Mouse (Mus musculus) layer of hippocampus, adult 9-10 months (tissue): ENCODE results near the gene Frmd4a.

ENCODE experiments used
- DNase-seq: peaks from one replicate; pipeline ENCODE4 v3.0.0; 2022; ENCODE audit warnings: low spot score

The Frmd4a gene

DNA sequence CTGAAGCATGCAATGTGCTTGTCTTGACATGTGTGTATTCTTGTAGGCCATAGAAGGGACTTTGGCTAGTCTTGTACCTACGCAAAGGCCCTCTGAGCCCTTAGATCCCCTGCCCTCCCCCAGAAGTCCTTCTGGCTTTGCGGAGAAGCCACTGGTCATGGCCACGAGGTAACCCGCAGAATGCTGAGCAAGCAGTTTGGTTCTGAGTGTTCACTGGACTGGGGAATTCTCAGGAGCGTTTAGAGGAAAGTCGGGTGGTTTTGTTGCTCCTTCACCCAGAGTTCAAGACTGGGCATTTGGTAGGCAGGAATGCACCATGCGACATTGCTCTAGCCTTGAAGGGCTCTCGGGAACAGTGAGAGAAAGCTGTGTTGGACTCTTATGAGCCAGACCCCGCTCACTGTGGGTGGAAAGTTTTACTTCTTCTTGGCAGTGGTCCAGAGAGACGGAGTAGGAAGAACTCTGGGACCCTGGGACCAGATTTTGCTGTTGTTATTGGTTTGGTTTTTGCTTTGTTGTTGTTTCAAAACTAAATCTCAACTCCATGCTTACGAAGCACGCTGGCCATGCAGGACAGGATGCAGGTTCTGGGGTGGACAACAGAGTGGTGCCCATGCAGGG lies 432.5 kb downstream of the Frmd4a start:
- no peak for DNase-seq

GRCm38 (mm10) chr2:4452590-4453400 lies 435.3 kb downstream of the Frmd4a start:
- DNase-seq = no peak

DNA sequence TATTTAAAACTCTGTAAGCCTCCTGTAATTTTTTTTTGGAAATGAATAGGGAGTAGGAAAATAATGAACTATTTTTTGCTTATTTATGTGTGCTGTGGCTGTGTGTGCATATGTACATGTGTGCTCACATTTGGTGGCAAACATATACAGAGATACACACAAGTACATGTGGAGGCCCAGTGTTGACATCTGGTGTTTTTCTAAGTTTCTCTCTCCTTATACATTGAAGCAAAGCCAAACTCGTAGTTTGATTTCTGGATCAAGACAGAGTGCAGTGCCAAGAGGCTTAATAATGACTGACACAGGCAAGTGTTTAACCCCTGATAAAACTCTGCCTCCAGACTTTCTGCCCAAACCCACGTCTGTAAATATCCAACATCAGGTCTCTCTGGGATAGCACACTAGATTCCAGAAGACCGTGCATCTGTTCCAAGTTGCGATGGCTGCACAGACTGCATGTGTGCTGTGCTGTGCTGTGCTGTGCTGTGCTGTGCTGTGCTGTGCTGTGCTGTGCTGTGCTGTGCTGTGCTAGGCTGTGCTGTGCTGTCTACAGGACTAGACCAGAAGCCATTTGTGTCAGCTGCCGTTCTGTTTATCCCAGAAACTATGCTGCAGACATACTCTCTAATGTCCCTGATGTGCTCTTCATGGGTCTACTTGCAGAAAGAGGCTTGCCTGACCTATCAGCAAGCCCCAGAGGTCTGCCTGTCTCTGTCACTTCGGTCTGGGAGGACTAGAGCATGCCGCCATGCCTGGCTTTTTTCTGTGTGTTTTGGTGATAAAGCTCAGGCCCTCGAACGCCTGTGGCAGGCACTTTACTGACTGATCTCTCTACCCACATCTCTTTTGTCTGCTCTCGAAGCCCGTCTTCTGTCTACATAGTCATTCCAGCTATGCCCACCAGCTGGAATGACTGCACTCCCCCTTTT lies 437.8 kb downstream of the Frmd4a start:
- DNase-seq = no peak

- no peak for DNase-seq
Measured at GRCm38 (mm10) chr2:4460897-4461296, 443.4 kb downstream of the Frmd4a start.

DNA sequence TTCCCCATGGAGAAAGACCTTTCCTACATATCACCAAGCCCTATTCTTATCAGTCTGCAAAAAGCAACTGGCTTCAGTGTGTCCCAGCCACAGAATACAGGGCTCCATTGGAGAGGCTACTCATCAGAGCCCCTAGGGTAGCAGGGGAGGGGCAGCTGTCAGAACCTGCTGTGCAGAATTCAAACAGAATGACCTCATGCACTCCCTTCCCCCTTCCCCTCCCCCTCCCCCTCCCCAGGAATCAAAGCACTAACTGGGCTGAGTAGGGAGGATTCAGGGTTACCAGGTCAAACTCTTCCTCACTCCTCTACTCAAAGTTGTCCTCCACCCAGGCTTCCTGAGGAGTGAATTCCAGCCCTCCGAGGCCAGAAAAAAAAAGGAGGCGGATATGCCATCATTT lies 444.0 kb downstream of the Frmd4a start:
- DNase-seq = no peak

DNA sequence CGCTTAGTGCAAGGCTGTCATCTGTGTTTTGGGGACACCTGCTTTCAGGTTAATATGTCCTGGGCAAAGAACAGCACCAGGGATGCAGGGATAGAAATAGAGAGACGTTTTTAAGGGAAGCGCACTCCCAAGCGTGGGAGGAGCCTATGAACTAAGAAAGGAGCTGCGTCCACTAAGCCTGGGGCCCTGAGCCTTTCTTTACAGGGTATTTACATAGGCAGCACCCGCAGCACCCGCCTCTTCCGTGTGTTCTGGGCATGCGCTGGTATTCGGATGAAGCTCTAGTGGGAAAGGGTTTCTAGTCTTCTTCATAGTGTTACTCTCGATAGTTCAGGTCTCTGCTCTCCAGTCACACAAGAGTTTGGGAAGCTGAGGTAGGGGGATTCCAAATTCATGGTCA lies 445.0 kb downstream of the Frmd4a start:
- no peak for DNase-seq

GRCm38 (mm10) chr2:4466084-4466483 lies 448.6 kb downstream of the Frmd4a start:
- no peak for DNase-seq

DNA sequence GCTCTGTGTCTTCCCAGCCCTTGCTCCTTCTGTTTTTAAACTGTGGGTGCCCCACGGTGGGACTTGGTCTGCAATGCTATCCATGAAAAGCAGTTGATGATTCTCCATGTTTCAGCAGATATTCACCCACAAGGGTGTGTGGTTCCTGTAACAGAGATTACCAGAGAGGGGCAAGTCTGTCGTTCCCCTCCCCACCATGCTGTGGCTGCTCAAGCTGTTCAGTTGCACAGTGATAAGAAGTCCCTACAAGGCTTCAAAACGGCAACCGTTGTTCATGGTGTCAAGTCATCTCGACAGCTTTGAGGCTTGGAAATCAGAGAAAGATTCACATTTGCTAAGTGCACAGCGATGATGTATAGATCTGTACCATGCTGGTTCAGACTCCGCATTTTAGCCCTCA lies 449.8 kb downstream of the Frmd4a start:
- no peak for DNase-seq

- DNase-seq = no peak
Measured at GRCm38 (mm10) chr2:4472760-4473480, 455.4 kb downstream of the Frmd4a start.

- no peak for DNase-seq
Measured at GRCm38 (mm10) chr2:4473866-4474538, 456.5 kb downstream of the Frmd4a start.

GRCm38 (mm10) chr2:4474539-4474937 lies 457.0 kb downstream of the Frmd4a start:
- DNase-seq = no peak

GRCm38 (mm10) chr2:4475991-4476390 lies 458.5 kb downstream of the Frmd4a start:
- no peak for DNase-seq

DNA sequence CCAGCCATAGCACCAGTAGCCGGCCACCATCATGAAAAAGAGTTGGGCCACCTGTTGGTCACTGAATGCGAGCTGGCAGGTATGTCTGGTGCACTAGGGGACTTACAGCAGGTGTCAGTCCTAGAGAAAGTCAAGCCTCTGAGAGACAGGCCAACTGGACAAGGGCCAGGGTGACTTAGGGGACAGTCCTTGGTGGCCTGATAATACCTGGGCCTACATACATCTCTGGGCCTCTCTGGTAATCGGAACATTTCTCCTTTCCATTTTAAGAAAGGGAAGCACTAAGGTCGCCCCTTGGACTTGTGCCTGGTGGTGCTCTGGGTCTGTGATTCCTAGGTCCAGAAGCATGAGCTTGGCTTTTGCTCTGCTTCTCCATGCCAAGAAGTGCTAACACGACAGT lies 459.1 kb downstream of the Frmd4a start:
- DNase-seq = no peak

DNA sequence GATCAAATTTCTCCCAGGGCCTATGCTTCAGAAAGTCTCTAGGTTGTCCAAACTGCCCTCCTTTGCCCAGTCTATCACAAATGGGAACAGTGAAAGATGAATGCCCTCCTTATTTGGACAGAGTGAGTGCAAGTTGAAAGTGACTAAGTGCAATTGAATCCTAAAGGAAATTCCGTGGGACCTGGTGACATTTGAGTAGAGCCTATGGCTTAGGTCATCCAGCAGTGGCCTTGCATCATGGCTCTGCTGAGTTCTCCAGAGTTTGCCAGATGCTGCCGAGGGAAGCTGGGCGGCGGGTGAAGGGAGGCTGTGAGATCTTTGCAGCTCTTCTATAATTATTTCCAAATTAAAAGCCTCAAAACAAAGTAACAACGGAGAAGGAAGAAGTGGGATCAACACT lies 459.8 kb downstream of the Frmd4a start:
- no peak for DNase-seq

DNA sequence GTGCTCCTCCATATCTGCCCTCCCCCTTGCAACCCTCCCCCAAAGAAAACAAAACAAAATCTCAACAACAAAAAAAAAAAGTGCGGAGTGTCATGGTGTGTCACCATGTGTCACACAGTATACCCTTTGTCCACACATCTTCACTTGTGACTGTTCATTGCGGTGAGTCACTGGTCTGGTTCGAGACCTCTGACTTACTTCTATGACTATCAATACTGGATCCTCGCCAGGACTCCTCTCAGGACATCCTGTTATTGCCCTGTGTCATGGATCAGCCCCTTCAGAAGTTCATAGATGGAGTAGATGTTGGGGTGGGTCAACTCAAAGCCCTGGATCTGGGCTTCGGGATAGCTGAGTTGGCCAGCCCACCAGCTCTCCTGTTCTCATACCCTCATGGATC lies 462.7 kb downstream of the Frmd4a start:
- no peak for DNase-seq

DNA sequence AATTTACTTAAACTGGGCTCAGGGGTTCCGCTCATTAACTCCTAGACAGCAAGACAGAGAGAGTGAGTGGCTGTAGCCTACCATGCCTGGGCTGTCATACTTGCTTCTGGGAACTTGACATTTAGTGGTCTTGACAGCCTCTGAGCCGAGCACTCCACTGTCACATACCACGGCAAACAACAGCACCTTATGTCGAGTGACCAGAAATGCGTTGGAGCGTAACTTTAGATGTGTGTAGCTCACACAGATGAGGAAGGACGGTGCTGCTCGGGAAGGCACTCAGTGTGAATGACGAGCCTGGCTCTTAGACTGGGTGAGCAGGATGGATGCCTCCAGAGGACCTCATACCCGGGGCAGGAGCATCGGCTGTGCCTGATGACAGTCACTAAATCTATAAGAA lies 463.6 kb downstream of the Frmd4a start:
- no peak for DNase-seq

- no peak for DNase-seq
Measured at GRCm38 (mm10) chr2:4486185-4486584, 468.7 kb downstream of the Frmd4a start.

DNA sequence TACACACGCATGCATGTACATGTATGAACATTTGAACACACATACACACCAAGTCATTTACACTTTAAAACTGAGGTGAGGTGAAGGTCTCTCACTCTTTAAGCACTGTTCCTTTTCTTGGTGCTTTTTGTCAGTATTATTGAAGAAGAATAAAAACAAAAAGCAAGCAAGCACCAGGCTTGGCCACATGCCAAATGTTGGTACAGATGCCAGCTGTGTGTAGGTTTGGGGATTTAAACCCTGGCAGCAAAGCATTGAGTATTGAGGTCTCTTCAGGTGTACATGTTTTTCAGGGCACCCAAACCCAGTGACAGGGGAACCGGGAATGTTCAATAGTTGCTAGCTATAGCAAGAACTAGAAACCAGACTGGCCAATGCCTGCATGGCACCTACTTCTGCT lies 469.8 kb downstream of the Frmd4a start:
- no peak for DNase-seq

DNA sequence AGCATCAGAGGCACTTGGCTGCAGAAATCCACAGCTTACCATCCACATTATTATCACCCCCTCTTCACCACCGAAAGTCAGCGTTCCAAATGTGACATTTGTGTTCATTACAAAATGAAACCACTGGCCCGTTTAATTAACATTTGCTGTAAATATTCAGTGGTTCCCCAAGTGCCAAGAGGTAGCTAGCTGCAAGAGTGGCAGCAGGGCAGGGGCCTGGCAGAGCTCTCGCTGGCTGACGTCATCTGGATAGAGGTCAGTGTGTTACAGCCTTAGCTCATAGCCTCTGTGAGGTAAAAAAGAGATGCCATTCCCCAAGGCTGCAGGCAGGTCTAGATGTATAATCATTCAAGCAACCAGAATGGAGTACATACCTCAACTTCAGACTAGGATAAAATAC lies 473.3 kb downstream of the Frmd4a start:
- DNase-seq = no peak

DNA sequence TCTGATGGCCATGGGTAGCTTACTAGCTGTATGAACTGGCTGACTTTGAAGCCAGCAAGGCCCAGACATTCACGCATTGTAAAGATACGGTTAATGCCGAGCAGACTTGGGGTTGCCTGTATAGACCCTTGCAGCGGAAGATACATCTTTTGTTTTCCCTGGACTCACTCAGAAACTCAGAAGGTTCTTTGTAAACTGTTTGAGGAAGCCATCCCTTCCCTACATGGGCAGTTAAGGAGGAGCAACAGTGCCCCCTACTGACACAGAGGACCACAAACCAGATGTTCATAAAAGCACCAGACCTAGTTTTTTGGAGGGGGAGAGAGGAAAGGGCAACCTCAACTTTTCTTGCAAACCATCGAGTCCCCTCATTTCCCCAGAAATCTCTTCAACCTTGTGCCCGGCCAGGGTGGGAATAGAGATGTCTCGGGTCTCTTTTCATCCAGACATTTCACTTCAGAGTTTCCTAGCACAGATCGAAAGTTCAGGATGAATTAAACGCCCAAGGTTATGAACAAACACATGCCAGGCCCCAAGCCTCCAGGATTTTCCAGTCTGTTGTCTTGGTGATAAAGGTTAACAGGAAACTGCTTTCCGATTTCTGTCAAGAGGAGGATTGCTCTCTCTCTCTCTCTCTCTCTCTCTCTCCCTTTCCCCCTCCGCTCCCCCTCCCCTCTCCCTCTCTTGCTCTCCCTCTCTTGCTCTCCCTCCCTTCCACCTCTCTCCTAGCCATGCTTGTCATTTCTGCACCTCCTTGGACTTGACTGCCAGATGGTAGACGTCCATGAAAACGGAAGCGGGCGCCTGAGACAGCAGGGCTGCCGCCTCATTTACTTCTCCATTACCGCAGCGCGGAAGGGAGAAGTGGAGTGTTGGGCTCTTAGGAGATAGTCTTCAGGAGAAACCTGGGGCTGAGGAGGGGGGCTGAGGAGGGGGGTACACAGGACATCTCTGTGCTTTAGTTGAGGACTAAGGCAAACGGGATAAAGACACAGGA lies 475.3 kb downstream of the Frmd4a start:
- peak; percentile 84 for DNase-seq
